Mouse (Mus musculus) T-helper 2 cell (primary cell): ENCODE results near the gene Pm20d1.

Source experiments
- in situ Hi-C: fragments of 300-600 bp; cut with MboI, MseI; formaldehyde crosslinking; loops from one replicate; pipeline ENCODE4 v1.15.1; 2025; ENCODE audit warnings: high pct_unique_total_duplicates

Gene Pm20d1

GRCm38 (mm10) chr1:131828297-131829126 lies 31.3 kb downstream of the Pm20d1 start:
- in situ Hi-C loops = no loop called here

DNA sequence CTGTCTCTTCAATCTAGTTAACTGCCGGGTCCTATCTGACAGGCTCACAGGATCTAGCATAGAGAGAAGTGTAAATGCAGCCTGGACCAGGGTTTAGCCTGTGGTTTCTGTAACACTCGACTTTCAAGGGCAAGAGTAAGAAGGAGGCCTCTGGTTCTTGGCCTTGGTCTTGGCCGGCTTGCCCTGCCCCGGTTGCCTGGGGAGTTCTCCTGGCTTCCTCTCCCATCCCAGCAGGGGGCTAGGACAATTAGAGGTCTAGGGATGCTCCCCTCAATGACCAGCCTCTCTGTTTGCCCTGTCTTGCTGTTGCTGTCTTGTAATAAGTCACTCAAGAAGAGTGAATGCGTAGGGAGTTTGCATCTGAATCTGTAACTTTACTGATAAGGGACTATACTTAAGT lies 32.1 kb downstream of the Pm20d1 start:
- in situ Hi-C loops = no loop called here

- in situ Hi-C loops = loop anchor here (10.0 kb wide), 1 partner anchor 816 kb away; the partner anchor contains the start of gene Il10
Measured at GRCm38 (mm10) chr1:131830561-131830960, 33.4 kb downstream of the Pm20d1 start.

GRCm38 (mm10) chr1:131830971-131831641 lies 33.9 kb downstream of the Pm20d1 start:
- in situ Hi-C loops = loop anchor here (10.0 kb wide), 1 partner anchor 816 kb away; the partner anchor contains the start of gene Il10

- in situ Hi-C loops = loop anchor here (10.0 kb wide), 1 partner anchor 822 kb away; the partner anchor contains the start of gene Il10
Measured at GRCm38 (mm10) chr1:131837035-131837434, 39.9 kb downstream of the Pm20d1 start.

DNA sequence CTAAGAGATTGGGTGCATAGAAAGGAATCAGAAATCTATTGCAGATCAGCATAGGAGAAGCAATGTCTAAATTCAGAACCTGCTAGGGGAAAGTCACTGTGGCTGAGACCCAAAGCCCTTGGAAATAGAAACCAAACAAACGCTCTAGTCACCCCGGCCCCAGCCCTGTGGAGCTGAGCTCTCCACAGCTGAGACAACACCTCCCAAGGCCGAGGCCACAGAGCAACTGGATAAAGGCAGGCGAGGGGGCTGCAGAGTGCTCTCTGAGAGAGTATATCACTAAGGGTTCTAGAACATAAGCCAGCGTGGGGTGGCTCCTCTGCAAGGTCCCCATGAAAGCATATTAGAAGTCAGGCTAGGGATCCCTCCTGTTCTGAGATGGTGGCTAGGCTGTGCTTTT lies 41.4 kb downstream of the Pm20d1 start:
- in situ Hi-C loops = loop anchor here (10.0 kb wide), 1 partner anchor 824 kb away; the partner anchor contains the start of gene Il10

- in situ Hi-C loops = loop anchor here (10.0 kb wide), 1 partner anchor 824 kb away; the partner anchor contains the start of gene Il10
Measured at GRCm38 (mm10) chr1:131839279-131839678, 42.1 kb downstream of the Pm20d1 start.

DNA sequence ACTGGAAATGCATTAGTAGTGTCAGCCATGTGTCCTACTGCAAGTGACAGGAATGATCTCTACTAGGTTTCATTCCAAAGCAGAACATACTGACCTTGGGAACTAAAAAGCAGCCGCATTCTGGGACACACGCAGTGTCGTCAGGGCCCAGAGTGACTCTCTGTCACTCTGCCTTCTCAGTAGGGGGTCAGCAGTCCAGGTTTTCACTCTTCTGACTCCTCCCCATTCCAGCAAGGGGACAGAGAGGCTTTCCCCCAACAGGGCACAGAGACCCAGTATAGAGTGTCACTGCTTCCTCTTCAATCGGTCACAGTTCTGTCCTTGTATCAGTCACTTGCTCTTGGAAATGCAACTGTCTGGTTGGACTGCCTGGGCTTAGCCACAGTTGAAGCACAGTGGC lies 45.0 kb downstream of the Pm20d1 start:
- in situ Hi-C loops = no loop called here

- in situ Hi-C loops = no loop called here
Measured at GRCm38 (mm10) chr1:131843758-131844157, 46.6 kb downstream of the Pm20d1 start.

- in situ Hi-C loops = no loop called here
Measured at GRCm38 (mm10) chr1:131844883-131845282, 47.7 kb downstream of the Pm20d1 start.

DNA sequence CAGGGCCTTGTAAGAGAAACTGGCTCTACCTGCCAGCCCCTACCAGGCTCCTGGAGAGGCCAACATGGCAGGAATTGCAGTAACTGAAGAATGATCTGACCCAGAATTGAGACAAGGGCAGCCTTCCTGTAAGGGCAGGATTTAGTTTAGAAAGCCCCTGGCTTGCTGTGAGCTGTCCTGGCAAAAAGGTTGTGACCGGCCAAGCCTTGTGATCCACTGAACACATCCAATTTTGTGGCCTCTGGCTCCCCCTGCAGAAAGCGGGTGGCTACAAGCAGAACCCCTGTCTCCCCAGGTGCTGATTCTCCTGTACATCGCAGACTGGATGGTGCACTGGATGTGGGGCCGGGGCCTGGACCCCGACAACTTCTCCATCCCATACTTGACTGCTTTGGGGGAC lies 49.1 kb downstream of the Pm20d1 start:
- in situ Hi-C loops = no loop called here

DNA sequence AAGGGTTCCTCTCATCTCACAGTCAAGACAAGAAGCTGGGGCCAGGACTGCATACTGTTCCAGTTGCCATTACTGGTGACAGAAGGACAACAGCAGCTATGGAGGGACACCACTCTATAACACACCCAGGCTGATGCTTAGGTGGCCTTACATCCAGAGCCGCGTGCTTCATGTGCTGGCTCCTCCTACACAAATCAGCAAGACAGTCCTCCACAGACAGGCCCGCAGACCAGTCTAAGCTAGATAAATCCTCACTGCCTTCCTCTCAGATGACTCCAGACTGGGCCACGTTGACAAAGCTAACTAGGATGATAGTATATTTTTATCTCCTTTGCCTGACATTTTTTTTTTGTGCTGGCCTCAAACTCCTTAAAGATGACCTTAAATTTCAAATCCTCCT lies 64.6 kb downstream of the Pm20d1 start:
- in situ Hi-C loops = no loop called here

DNA sequence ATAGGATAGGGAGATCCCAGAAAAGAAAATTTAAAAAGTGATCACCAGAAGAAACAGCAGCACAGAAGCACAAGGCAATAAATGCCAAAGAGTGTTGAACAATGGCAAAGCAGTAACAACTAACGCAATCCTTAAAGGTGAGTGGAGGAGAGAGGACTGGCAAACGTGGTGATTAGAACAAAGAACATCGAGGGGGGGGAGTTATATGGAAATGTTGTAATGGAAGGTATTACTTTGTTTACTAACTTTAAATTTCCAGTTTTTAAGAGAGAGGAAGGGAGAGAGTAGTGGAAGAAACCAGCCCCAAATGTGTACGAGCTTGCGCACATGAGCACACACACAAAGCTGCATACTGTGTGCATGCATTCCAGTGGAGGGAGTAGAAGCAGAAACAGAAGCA lies 68.4 kb downstream of the Pm20d1 start:
- in situ Hi-C loops = loop anchor here (5.0 kb wide), 1 partner anchor 42 kb away; no protein-coding TSS in a partner anchor

DNA sequence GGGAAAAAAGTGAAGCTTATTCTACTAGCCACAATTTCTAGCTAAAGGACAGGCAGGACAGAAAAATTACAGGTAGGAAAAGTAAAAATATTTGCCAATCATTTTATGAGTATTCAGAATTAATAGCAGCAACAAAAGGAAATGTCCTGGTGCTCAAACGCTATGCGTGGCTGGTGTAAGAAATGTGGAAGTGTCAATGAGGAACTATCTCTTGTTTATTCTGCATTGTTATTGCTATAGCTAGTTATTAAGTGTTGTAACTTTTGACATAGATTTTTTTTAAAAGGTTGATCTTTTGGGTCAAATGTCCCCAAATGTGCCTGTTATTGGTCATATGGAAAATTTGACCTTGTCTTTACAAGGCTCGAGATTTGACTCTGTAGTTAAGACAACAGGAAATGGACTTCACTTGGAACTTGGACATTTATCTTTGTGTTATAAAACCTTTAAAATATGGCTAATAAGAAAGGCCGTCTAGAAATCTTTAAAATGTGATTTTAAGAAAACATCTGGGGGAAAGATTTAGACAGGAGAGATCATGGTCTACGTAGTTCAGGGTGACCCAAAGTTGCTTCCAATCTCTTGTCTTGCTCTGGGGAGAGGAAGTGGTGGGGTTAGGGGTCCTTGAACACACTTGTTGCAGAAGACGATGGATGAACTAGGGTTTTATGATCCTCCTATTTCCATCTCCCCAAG lies 69.3 kb downstream of the Pm20d1 start:
- in situ Hi-C loops = loop anchor here (5.0 kb wide), 1 partner anchor 41 kb away; no protein-coding TSS in a partner anchor

GRCm38 (mm10) chr1:131867093-131867945 lies 70.1 kb downstream of the Pm20d1 start, which contains the start of gene Rab29:
TSS of gene Rab29 (plus strand) at chr1:131867224.
- in situ Hi-C loops = loop anchor here (5.0 kb wide), 1 partner anchor 40 kb away; no protein-coding TSS in a partner anchor

DNA sequence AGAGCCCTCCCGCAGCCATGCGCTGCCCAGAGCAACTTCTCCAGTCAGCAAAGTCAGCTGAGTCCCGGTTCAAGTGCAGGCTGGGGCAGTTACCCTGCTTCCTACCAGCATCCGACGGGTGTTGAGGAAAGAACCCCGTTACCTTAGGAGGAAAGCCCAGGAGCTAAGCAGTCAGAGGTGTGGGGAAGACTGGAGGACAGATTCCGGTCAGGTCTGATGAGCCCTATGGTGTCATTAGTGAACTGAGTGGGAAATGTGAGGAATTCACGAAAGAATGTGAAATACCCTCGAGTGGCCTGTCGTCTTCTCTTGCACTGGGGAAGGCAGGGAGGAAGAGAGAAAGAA lies 70.7 kb downstream of the Pm20d1 start:
- in situ Hi-C loops = loop anchor here (5.0 kb wide), 1 partner anchor 39 kb away; no protein-coding TSS in a partner anchor

DNA sequence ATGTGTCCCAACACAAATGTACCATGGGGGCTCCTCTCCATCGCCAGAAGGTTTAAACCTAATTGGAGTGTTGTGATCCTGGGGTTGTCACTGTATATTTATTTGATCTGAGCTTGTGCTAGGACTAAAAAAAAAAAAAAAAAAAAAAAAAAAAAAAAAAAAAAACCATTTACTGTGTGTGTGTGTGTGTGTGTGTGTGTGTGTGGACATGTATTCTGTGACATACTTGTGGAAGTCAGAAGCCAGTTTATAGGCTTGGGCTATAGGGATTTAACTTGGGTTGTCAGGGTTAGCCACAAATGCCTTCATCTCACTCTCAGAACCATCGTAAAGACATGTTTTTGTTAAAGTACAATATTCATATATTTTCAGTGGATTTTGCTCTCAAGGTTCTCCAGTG lies 72.4 kb downstream of the Pm20d1 start:
- in situ Hi-C loops = loop anchor here (5.0 kb wide), 1 partner anchor 38 kb away; no protein-coding TSS in a partner anchor
